Mouse (Mus musculus) spleen, adult 2 months (tissue): Measurements from ENCODE around the gene Rims4.

Source experiments
- CTCF ChIP-seq: fragments of 200-500 bp; IDR thresholded peaks from 2 replicates; pipeline ENCODE4 v1.5.1; 2011; ENCODE audit warnings: mild to moderate bottlenecking, inconsistent platforms; ENCODE audit not compliant: insufficient read depth, insufficient read length, insufficient replicate concordance; ENCODE audit errors: extremely low read depth
- POLR2A ChIP-seq: fragments of 200-500 bp; IDR thresholded peaks from 2 replicates; pipeline ENCODE4 v1.6.1; 2011; ENCODE audit warnings: low read depth, low read length, inconsistent platforms

GRCm38 (mm10) chr2:163953622-163954310 lies 35.3 kb upstream of the Rims4 start:
- no peak for TF ChIP-seq CTCF
- no peak for TF ChIP-seq POLR2A
